Mouse (Mus musculus): ENCODE results near the gene Sdk1. TPM values are rescaled to one million over a fixed set of nuclear protein-coding genes. Genes with fewer than 3 reads are reported as not detected.

Sdk1 gene
- polyA plus RNA-seq, 1 experiment from 2014 or later: 0.21 TPM

- Histone ChIP-seq H3K4me2 (no peak overlapping the region), H3K9me3 (replicated peaks) (no peaks in the 10 kb centered on the region), H3K9ac (no peak overlapping the region), H3K27me3 (no peaks in the 10 kb centered on the region), H3K27ac (replicated peaks) (no peak overlapping the region), H3K36me3 (replicated peaks) (no peaks in the 10 kb centered on the region), H3K4me3 (replicated peaks) (no peak overlapping the region), H3K4me1 (replicated peaks) (no peaks in the 10 kb centered on the region)
- WGBS (ENCODE audit: insufficient replicate concordance): 45% methylated on average over 6 of the region's 6 CpGs
- no peak for ATAC-seq (ENCODE audit: insufficient read depth)
Observed at GRCm38 (mm10) chr5:142262060-142262459, 1020.8 kb downstream of the Sdk1 start.

Other genes with a start within 250 kb of the Sdk1 start
- 0.16 and 0.26 TPM in 2 replicates for gene Card11, start 240.9 kb upstream of the Sdk1 start, polyA plus RNA-seq (2015; fragmentation: Nextera tagmentation; extraction: Ambion mirVana)

Data from liver, embryonic 15.5 days (tissue).